Mouse (Mus musculus): ENCODE data around the gene Myl3.
A peak's percentile ranks its signal among the peaks of the same experiment; 100 is the strongest.

Myl3 gene

GRCm38 (mm10) chr9:110731859-110732258 lies 9.8 kb upstream of the Myl3 start:
- no peak for DNase-seq (ENCODE audit: extremely low spot score)

GRCm38 (mm10) chr9:110732623-110733022 lies 9.0 kb upstream of the Myl3 start:
- peak; percentile 93 for DNase-seq (ENCODE audit: extremely low spot score)

GRCm38 (mm10) chr9:110733102-110733501 lies 8.6 kb upstream of the Myl3 start:
- no peak for DNase-seq (ENCODE audit: extremely low spot score)

- DNase-seq (ENCODE audit: extremely low spot score): no peak
Observed at GRCm38 (mm10) chr9:110734154-110734553, 7.5 kb upstream of the Myl3 start.

DNA sequence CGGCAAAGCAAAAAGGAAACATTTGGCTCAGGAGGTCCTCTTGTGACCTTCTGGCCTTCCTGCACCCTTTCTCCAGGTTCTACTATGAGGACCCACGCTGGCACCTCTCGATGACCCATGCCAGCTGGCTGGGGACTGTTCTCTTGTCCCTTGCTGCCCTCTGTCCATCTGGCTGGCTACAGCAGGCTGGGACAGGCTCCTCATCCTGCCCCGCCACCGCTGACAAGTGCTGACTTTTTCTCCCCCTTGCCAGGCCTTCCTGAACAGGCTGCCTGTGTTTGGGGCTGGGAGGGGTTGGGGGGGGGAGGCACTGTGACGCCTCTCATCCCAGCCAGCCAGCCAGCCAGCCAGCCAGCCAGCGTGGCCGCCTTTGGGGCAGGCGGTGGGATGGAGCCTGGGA lies 5.3 kb upstream of the Myl3 start:
- DNase-seq (ENCODE audit: extremely low spot score): no peak

GRCm38 (mm10) chr9:110738054-110738453 lies 3.6 kb upstream of the Myl3 start:
- no peak for DNase-seq (ENCODE audit: extremely low spot score)

- DNase-seq (ENCODE audit: extremely low spot score): no peak
Observed at GRCm38 (mm10) chr9:110739961-110740360, 1.7 kb upstream of the Myl3 start.

- DNase-seq (ENCODE audit: extremely low spot score): peak; percentile 46
Observed at GRCm38 (mm10) chr9:110742295-110742950, 762 bp downstream of the Myl3 start.

GRCm38 (mm10) chr9:110742951-110743455 lies 1.3 kb downstream of the Myl3 start:
- peak; percentile 78 for DNase-seq (ENCODE audit: extremely low spot score)

DNA sequence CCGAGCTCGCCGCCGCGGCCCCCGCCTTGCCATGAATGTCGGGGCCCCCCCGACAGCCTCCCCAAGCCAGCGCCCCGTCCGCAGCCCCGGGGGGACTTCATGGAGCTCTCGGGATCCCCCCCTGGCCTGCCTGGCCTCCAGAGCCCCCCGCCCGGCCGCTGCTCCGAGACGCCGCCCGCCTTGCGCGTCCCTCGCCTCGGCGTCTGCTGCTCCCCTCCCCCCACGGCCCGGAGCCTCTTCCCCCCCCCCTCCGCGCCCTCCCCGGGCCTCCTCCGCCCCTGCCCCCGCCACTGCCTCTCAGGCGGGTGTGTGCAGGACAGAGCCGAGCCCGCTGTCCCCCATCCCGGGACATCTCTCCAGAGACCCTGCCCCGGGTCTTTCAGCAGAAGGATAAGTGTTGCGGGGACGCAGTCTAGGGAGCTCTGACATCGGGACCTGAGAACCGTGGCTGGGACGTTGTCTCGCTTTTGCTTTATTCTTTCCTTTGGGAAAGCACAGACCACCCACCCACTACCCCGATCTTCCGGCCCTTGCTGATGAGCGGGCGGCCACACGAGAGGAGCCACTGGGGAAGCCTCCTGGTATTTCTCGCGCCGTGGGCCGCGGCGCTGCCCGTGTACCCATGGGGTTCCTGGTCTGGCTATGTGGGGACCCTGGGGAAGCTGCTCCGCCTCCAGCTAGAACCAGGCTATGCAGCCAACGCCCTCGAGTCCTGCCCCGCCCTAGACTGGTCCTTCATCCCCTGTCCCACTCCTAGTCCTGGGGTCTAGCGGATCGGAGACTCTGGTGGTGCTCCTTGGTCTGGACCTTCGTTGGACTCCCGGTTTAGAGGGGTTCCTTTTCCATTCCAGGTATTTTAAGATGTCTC lies 2.0 kb downstream of the Myl3 start:
- DNase-seq (ENCODE audit: extremely low spot score): peak; percentile 73

GRCm38 (mm10) chr9:110745752-110746151 lies 4.1 kb downstream of the Myl3 start:
- no peak for DNase-seq (ENCODE audit: extremely low spot score)

DNA sequence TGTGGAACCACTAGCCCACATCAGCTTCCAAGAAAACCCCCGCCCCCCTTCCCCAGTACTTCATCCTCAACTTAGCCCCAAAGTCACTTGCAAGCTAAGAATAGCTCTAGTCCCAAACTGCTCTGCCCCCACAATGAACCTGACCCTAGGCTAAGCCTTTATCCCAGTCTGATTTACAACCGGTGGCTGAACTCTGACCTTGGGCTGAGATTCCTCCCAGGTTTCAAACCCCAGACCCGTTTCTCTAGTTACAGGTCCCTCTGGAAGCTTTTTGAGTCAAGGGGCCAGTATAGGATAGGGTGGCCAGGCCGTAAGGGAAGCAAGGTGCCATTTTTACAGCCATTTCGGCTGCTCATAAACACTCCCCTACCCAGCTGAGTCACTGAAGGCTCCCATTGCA lies 4.6 kb downstream of the Myl3 start:
- peak; percentile 62 for DNase-seq (ENCODE audit: extremely low spot score)

GRCm38 (mm10) chr9:110746961-110747360 lies 5.3 kb downstream of the Myl3 start, which contains the start of gene Pth1r:
TSS of gene Pth1r (minus strand) at chr9:110747145.
- DNase-seq (ENCODE audit: extremely low spot score): no peak

DNA sequence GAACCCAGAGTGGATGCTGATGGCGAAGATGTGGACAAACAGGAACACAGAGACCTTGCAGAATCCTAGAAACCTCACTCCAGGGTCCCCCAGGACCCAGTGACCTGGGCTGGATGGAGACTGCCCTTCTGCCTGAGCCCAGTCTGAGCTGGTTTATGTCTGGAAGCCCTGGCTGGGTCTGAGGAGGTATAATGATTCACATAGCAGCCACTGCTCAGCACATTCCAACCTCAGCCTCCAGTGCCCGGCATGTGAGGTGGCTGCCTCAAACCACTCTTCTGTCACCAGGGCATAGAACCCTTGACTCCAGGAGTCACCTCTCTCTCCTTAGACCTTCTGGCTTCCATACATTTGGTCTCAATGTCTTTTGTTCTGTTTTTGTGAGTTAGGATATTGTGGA lies 6.8 kb downstream of the Myl3 start:
- no peak for DNase-seq (ENCODE audit: extremely low spot score)

- no peak for DNase-seq (ENCODE audit: extremely low spot score)
Observed at GRCm38 (mm10) chr9:110750404-110751187, 8.9 kb downstream of the Myl3 start.

- DNase-seq (ENCODE audit: extremely low spot score): no peak
Observed at GRCm38 (mm10) chr9:110751412-110751811, 9.8 kb downstream of the Myl3 start.

GRCm38 (mm10) chr9:110752917-110753435 lies 11.3 kb downstream of the Myl3 start:
- DNase-seq (ENCODE audit: extremely low spot score): no peak

GRCm38 (mm10) chr9:110753773-110754172 lies 12.1 kb downstream of the Myl3 start:
- DNase-seq (ENCODE audit: extremely low spot score): no peak

GRCm38 (mm10) chr9:110757816-110758215 lies 16.2 kb downstream of the Myl3 start:
- DNase-seq (ENCODE audit: extremely low spot score): no peak

DNA sequence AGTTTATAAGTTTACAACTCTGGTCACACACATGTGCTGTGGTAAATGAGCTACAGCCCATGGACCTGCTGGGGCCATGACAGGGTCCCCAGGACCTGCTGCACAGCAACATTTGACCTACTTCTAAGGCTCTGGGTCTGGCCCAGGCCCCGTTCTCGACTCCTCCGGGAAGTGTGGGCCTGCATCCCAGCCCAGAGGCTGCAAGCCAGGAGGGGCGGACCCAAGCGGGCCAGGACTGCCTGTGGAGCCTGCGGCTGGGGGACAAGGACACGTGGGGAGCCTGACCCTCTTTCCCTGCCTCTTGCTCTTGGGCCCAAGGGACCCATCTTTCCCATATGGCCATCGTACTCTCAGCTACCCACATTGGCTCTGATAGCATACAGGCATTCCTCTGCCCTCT lies 16.9 kb downstream of the Myl3 start:
- DNase-seq (ENCODE audit: extremely low spot score): no peak

GRCm38 (mm10) chr9:110759265-110759664 lies 17.6 kb downstream of the Myl3 start:
- no peak for DNase-seq (ENCODE audit: extremely low spot score)

DNA sequence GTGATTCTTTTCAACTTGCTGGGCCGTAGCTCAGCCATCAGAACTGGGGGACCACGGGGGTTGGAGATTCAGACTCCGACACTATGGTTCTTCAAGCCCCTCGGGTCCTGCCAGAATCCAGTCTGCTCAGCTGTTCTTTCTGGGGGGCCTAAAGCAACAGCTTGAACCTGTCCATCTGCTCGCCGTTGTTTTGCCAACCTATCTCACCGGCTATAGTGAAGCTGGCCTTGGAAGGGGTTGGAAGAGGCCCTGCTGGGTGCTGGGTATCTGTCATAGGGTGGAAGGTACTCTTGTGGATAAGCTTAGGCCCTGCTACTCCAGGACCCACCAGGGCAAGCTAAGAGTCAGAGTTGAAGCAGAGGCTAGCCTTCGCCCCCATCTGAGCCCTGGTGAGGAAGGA lies 19.2 kb downstream of the Myl3 start:
- no peak for DNase-seq (ENCODE audit: extremely low spot score)

Measured in embryo, embryonic 9.5 days (tissue).